Mouse (Mus musculus) midbrain, embryonic 13.5 days (tissue): ENCODE measurements at regions not wholly inside any gene's neighbourhood (a gene's known extent, or its start where the extent isn't known, plus 50 kb on each side); places are given as distances from the start of the nearest gene placed in this dataset.

Experiments used
- ATAC-seq: fragments of 200-750 bp; cut with Nextera tagmentation; 2 replicates; pipeline ENCODE4 v1.8.0; 2017; ENCODE audit warnings: mild to moderate bottlenecking, moderate TSS enrichment, moderate library complexity
- H3K27ac ChIP-seq: fragments of 300-500 bp; sonication (generic); 2 replicates; pipeline ENCODE4 v1.5.1; 2015; ENCODE audit warnings: inconsistent platforms, mild to moderate bottlenecking, moderate library complexity
- H3K27me3 ChIP-seq: fragments of 300-500 bp; sonication (generic); 2 replicates; pipeline ENCODE4 v1.6.1; 2015; ENCODE audit warnings: mild to moderate bottlenecking, inconsistent platforms
- H3K36me3 ChIP-seq: fragments of 300-500 bp; sonication (generic); 2 replicates; pipeline ENCODE4 v1.6.1; 2015; ENCODE audit warnings: mild to moderate bottlenecking, inconsistent platforms
- H3K4me1 ChIP-seq: fragments of 300-500 bp; sonication (generic); replicated peaks from 2 replicates; pipeline ENCODE4 v1.6.1; 2015; ENCODE audit warnings: inconsistent platforms
- H3K4me2 ChIP-seq: fragments of 300-500 bp; sonication (generic); replicated peaks from 2 replicates; pipeline ENCODE4 v1.6.1; 2015; ENCODE audit warnings: moderate library complexity, mild to moderate bottlenecking, inconsistent platforms
- H3K4me3 ChIP-seq: fragments of 300-500 bp; sonication (generic); replicated peaks from 2 replicates; pipeline ENCODE4 v1.5.1; 2015; ENCODE audit warnings: mild to moderate bottlenecking, inconsistent platforms
- H3K9ac ChIP-seq: fragments of 300-500 bp; sonication (generic); replicated peaks from 2 replicates; pipeline ENCODE4 v1.6.1; 2015; ENCODE audit warnings: mild to moderate bottlenecking, inconsistent platforms
- H3K9me3 ChIP-seq: fragments of 300-500 bp; sonication (generic); 2 replicates; pipeline ENCODE4 v1.6.1; 2016; ENCODE audit warnings: mild to moderate bottlenecking, inconsistent platforms
- WGBS: fragments of 180-500 bp; shearing (Covaris S2); methylation state at CpG from one replicate; pipeline ENCODE4 v1.1.7; 2015; 5-methylcytosine and 5-hydroxymethylcytosine counted together

DNA sequence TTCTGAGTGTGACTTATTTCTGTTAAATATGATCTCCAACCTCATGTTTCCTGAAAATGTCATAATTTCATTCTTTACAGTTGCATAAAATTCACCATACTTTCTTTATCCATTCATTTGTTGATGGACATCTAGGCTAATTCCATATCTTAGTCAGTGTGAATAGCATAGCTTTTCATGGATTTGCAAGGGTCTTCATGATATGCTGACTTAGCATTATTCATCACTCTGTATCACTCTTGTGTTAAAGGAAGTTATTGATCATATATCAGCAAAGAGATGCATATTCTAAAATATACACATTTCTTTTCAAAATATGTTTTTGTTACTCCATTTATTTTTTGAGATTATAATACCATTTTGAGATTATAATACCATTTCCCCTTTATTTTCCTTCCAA lies 107.4 kb downstream of the Ect2 start:
- Histone ChIP-seq H3K4me2 (no peak overlapping the region), H3K9me3 (no peaks in the 10 kb centered on the region), H3K27ac (no peak overlapping the region), H3K36me3 (no peaks in the 10 kb centered on the region), H3K27me3 (no peaks in the 10 kb centered on the region), H3K4me1 (no peaks in the 10 kb centered on the region), H3K9ac (no peak overlapping the region), H3K4me3 (no peak overlapping the region)
- ATAC-seq: no peak

- Histone ChIP-seq H3K4me1 (no peaks in the 10 kb centered on the region), H3K4me3 (no peak overlapping the region), H3K4me2 (no peak overlapping the region), H3K27me3 (no peaks in the 10 kb centered on the region), H3K27ac (no peak overlapping the region), H3K9ac (no peak overlapping the region), H3K9me3 (no peaks in the 10 kb centered on the region), H3K36me3 (no peaks in the 10 kb centered on the region)
- 63% methylated on average over 7 of the region's 7 CpGs for WGBS
- ATAC-seq: peak; percentile 58
Observed at GRCm38 (mm10) chr3:27044730-27045129, 108.9 kb downstream of the Ect2 start.
